Mouse (Mus musculus): Measurements from ENCODE around the gene Thbs1.

Gene Thbs1

DNA sequence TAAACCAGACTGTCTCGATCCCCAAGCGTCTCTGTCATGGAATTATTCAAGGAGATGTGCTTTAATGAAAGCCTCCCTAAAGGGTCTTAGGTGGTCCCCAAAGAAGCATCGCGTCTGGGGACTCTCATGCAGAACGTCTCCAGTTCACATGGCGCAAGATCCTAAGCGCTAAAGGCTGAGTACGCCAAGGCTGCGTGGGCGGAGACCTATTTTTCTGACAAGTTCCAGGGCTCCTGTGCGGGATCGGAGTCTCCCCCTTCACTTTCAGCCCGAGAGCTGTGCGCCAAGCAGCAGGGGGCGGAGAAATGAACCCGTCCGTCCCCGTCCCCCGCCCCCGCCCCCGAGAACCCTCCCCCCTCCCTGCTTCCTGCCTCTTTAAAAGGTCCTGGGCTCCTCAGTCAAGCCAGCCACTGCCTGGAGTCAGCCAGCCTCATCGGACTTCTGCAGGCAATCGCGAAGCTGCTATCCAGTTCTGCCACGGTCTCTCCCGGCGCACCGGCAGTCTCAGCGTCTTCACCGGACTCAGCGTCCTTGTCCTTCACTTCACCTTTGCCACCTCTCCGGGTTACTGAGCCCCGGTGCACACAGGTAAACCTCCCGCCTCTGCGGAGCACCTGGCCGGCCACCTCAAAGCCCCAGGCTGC, at the start of gene Thbs1:
Gene Thbs1, plus strand, starts transcription at position 389 of the 644 bp plus-strand sequence.
- DNase-seq (ENCODE audit: low read depth), result peak; percentile 53

DNA sequence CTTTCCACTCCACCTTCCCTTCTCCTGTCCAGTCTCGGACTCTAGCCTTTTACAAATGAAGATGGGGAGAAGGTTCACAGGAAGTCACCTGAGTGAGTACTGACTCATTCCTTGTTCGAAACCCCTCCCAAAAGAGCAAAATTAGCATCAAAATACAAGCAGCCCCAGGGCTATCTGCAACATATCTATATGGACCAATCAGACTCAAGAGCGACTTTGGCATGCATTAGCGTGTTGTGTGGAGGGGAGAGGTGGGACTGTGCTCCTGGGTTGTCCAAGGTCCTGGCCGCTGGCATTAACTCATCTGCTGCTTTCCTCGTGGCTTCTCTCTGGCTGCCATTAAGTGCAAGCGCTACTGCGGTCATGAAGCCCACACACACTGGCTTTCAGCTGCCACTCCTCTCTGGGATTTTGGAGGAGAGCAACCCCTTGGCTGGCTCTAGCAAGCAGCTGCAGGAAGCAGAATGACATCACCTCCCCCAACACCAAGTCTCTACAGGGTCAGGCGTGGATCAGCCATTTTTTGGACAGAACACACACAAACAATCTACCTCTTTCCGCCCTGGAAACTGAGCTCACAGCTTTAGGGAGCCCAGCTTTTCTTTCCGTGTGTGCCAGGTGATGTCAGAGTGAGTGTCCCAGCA, 47.4 kb upstream of the Thbs1 start:
- no peak for DNase-seq (ENCODE audit: low read depth)

DNA sequence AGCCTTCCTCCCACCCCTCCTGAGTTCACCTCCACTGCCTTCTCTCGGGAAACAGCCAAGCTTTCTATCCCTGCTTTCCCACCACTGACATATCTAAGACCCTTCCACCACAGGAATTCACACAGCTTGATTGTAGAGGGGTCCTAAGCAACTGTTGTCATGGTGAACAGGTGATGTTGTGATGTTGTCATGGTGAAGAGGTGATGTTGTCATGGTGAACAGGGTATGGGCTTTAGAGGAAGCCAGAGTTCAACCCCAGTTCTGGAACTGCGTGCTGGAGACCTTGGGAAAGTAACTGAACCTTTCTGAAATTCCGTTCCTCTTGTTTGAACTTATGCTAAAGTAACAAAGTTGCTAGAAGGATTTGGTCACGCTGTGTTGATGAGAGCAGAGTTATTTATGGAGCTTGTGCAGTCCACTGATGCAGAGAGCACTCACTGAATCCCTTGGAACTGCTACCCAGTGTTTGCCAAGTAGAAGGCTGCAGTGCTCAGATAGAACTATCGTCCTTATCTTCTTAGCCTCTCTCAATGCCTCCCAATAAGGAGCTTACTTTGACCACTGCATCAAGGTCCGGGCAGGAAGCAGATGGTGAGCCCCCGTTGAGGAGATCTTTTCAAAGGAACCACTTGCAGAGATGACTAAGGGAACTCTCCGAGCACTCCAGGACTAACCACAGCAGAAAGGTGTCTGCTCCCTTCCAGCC, 45.5 kb upstream of the Thbs1 start:
- DNase-seq (ENCODE audit: low read depth), result peak; percentile 19

DNA sequence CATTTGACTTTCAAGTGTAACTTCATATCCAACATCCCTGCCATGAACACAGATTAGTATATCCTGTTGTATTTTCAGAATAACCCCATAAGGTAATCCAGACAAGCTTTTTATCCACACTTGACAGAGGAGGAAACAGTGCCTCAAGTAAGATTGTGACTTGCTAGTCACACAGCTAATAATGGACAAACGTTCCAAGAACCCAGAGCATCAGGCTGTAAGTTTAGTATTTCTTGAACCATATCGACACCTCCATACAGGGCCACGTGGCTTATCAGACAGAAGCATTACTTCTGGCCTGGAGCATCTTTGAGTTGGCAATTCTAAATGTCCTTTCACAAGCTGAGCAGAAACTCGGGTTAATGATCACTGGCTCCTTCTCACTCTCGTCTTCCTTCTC, 41.7 kb upstream of the Thbs1 start:
- no peak for DNase-seq (ENCODE audit: low read depth)

DNA sequence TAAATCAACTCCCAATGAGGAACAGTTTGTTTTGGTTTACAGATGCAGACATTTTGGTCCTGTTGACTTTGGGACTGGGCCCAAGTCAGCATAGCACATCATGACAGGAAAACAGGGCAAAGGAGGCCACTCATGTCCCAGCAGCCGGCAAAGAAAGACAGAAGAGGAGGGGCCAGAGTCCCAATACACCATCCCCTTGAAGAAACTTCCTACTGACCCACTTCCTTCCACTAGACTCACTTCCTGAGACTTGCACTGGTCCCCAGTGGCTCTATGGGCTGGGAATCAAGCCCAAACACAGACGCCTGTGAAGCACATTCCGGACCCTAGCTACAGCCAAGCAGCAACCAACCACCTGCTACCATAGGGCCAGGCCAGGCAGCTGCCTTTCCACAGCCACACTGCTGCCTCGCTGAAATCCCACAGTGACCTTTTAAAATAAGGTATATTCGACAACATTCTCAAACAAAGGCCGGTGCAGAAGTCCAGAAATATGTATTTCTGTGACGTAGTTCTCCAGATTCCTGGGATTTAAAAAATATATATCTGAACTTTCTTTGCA, 38.8 kb upstream of the Thbs1 start:
- no peak for DNase-seq (ENCODE audit: low read depth)

DNA sequence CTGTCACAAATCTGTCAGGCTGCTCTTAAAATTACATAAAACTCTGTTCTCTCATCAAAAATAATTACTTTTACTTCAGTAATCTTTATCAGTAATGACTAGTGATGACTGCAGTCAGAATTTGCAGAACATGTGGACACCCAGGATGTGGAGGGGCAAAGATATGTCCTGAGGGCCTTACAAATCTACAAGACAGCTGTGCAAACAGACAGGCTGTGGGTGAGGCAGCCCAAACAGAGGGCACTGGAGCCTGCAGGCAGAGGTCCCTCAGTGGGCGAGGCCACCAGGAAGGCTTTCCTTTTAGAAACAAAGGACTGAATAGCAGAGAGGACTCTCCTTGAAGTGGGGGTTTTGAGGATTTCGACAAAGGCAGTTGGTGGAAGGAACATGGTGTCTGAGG, 37.6 kb upstream of the Thbs1 start:
- DNase-seq (ENCODE audit: low read depth), result no peak

DNA sequence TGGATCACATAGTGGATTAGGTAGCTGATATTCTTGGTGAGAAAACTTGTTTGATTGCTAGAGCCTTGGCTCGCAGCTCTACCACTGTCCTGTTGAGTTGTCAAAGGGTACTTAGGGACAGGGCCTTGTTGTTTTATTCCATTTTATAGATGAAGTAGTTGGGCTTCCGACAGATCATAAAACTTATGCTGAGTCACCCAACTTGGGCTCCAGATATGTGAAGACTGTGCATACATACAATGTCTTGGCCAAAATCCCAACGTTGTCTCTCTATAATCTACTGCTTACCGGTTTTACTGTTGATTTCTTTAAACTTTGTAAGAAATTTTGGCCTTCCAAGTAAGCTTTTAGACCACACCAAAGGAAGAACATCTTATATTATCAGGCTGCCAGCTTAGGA, 36.5 kb upstream of the Thbs1 start:
- DNase-seq (ENCODE audit: low read depth), result no peak

DNA sequence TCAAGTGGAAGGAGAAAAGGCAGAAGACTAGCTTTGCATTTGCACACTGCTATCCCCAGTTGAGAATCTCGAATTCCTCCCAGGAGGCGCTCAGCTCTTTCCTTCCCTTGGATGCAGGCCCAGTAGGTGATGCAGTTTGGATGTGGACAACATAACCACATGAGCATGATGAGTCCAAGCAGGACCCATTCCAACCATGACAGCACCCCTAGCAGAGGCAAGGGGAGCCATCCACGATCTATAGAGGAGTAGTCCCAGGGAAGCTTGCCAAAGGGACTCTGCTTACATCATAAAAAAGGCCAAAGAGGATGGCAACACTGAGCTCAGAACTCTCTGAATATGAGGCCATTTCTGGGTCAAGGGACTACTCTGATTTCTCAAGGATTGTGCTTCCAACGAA, 32.5 kb upstream of the Thbs1 start:
- no peak for DNase-seq (ENCODE audit: low read depth)

DNA sequence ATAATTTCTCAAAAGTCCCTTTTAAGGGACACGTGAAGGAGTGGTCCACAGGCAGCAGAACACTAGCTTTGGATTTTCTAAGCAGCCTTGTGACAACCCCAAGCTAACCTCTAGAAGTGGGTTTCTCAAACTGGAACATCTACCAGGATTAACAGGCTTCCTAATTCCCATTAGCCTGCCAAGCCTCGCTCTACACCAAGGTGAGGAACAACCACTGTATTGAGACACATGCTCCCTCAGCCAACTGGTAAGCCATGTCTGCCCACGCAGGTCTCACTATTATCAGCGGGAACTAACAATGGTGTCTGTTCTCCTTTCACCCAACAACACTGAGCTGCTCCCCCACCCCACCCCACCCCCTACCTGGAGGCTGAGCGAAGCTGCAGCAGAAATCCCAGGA, 30.1 kb upstream of the Thbs1 start:
- DNase-seq (ENCODE audit: low read depth), result no peak

DNA sequence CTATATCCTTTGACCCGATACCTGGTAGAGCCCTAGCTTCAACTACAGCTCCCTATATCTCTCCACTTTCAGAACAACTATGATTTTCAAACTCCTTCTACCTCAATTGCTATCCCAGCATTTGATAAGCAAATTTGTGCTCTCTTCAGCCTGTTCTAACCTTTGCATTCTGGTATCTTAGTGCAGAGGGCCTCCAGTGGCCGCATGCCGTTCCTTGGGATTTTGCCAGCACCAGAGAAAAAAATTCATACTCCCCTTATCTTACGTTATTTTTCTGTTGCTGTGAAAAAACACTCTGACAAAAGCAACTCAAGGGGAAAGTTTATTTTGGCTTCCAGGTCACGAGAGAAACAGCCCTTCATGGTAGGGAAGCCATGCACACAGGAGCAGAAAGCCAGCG, 28.0 kb upstream of the Thbs1 start:
- DNase-seq (ENCODE audit: low read depth), result no peak

DNA sequence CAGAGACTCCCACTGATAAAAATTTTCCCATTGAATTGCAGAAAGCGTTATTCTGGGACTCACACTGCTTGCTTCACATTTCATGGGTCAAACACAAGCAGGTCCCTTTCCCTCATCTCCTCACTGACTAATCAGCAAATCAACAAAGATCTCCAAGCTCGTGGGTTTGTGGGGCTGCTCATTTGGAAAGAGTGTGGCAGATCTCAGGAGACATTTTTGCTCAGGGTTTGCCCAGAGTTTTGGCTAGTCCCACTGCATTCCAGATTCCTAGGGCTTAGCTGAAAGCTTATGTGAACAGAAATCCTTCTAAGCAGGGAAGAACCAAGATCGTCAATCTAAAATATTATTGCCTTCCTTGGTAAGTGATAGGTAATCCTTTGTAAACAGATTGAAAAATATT, 27.0 kb upstream of the Thbs1 start:
- DNase-seq (ENCODE audit: low read depth), result no peak

DNA sequence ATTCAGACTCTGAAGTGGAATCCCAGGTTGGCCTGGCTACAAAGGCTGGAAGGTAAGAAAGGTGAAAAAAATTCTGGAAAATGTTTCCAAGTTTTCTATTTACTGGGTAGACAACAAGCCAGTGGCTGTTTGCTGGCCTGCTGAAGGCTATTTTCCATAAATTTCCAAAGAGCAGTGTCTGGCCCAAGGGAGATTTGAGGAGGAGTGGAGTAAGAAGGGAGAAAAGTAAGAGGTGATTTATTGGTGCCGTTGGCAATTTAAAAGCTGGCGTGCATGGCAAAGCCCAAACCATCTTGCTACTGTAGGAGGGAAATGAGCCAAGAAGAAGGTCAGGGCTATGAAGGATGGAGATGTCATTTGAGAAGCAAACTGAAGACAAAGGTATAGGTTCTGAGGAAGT, 26.0 kb upstream of the Thbs1 start:
- no peak for DNase-seq (ENCODE audit: low read depth)

DNA sequence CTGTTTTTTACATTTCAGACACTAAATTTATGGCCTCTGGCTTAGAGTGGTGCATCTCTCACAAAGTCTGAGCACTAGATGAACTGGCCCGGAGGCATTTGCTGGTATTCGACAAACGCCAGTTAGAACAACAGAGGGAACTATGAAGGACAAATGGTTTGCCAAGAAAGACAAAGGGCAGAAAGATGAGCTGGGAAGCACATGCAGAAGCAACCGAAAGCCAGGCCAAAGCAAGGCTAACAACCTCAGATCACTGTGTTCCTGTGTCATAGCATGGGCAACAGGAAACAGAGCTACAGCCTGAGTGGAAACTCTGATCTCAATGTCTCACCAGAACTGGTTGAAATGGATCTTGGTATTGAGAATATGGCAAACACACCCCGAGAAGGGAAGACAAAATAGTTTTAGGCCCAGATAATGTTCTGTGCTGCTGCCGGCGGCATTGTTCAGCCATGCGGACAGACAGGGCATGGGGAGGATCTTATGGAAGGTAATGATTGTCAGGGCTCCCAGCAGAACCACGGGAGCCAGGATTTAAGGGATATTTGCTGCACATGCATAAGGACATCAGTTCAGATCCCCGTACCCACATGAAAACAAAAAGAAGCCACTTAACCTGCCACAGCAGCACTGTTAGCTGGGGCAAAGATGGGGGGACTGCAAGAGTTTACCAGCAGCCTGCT, 24.5 kb upstream of the Thbs1 start:
- DNase-seq (ENCODE audit: low read depth), result no peak

DNA sequence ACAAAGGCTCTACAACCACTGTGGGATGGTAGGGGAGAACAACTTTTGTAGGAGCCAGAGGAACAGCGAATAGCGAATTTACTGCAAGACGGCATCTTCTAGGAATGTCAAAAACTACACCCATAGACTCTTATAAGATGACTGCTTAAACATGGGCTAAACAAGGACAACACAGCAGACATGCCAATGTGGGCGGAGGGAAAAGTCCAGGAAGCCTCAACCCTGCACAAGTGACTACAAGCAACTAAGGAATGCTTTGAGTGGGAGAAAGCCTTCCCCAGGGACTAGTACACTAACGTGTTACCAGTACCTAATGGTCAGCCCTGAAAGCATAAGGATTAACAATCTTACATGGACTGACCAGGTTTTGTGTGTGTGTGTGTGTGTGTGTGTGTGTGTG, 20.4 kb upstream of the Thbs1 start:
- no peak for DNase-seq (ENCODE audit: low read depth)

DNA sequence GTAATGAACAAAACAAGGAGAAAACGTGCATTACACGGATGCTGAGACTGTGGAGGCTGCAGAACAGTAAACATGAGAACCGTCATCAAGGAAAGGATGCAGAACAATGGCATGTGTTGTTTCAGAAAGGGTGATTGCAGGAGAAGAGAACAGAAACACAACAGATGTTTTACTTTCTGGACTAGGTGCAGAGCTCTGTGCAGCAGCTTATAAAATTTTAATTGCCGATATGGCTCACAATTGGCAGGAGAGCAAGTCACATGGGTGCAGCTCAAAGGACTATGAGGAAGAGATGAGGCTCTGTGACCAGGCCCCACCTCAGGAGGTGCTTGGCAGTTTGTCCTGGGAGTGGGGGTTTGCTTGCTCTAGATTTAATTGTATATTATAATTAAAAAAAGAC, 12.6 kb upstream of the Thbs1 start:
- DNase-seq (ENCODE audit: low read depth), result no peak

DNA sequence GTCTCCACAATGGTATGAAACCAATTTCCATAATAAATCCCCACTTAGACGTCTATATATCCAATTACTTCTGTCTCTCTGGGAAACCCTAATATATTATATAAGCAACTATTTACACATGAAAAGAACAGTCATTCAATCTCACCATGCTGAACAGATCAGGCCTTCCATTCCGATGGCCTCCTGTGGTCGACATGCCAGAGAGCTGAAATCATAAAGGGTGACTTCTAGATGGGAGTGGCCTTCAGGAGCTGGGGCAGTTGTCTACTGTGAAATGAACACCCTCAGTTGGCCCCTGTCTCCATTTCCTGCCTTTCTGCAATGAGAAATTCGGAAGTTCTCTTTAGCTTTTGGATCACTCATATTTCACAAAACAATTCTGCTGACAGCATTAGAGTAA, 9.5 kb upstream of the Thbs1 start:
- no peak for DNase-seq (ENCODE audit: low read depth)

DNA sequence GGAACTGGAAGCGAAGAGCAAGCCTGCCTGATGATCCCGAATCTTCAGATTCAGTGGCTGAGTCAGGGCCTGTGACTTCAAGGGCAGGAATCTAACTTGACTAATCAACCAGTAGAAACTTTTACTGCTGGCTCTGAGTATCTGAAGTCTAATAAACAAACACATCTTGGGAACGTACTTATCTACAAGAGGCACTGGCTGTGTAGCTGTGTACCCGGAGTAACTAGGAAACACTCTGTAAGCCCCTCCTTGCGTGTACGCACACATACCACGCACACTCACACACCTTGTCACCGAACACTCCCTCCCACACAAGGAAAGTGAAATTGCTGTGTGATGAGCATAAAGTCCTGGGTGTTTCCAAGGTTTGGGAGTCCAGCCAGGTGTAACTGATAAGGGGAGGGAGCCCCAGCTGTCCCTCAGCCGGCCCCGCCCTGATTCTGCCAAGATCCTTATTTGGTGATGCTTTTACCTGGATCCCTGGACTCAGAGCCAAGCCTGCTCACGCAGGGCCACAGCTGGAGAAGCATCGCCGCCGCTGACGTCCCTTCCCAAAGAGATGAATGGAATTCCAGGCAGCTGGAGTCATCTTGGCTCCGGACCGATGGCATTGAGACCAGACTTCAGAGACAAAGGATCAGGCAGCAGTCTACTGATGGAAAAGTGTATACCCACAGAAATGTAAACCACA, 1.3 kb upstream of the Thbs1 start:
- no peak for DNase-seq (ENCODE audit: low read depth)

DNA sequence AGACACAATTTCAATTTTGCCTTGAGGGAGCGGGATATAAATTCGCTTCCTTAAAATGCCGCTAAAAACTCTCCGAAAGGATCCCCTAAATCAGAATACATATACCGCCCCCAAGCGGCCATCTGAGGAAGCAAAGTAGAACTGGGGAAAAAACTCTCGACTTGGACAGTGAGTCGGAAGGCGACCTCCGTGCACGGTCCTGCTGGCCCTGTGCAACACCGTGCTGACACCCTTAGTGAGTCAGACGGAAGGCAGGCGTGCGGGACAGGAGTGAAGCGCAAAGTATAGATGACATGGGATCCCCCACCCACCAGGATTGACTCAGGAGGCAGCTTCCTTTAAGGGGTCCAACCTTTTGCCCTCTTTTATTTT, 574 bp upstream of the Thbs1 start:
- peak; percentile 83 for DNase-seq (ENCODE audit: low read depth)

DNA sequence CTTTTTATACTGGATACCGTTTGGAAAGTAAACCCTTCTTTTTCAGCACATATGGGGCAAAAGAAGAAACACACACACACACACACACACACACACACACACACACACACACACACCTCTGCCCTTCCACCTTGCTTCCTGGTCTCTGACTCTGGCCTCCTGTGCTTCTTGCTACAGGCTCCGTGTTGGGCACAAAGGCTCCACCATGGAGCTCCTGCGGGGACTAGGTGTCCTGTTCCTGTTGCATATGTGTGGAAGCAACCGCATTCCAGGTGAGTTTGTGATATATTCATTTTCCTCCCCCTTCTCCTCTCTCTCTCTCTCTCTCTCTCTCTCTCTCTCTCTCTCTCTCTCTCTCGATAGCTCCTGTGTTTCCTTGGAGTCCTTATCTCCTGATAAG, 762 bp downstream of the Thbs1 start:
- no peak for DNase-seq (ENCODE audit: low read depth)

DNA sequence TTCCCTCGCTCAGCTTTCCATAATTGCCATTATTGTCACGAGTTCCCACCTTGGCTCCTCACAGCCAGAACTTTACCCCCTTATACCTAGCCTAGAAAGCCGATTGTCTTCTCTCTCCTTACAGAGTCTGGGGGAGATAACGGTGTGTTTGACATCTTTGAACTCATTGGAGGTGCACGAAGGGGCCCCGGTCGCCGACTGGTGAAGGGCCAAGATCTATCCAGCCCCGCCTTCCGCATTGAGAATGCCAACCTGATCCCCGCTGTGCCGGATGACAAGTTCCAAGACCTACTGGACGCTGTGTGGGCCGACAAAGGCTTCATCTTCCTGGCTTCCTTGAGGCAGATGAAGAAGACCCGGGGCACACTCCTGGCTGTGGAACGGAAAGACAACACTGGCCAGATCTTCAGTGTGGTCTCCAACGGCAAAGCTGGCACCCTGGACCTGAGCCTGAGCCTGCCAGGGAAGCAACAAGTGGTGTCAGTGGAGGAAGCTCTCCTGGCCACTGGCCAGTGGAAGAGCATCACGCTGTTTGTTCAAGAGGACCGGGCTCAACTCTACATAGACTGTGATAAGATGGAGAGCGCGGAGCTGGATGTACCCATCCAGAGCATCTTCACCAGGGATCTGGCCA, 1.3 kb downstream of the Thbs1 start:
- no peak for DNase-seq (ENCODE audit: low read depth)

DNA sequence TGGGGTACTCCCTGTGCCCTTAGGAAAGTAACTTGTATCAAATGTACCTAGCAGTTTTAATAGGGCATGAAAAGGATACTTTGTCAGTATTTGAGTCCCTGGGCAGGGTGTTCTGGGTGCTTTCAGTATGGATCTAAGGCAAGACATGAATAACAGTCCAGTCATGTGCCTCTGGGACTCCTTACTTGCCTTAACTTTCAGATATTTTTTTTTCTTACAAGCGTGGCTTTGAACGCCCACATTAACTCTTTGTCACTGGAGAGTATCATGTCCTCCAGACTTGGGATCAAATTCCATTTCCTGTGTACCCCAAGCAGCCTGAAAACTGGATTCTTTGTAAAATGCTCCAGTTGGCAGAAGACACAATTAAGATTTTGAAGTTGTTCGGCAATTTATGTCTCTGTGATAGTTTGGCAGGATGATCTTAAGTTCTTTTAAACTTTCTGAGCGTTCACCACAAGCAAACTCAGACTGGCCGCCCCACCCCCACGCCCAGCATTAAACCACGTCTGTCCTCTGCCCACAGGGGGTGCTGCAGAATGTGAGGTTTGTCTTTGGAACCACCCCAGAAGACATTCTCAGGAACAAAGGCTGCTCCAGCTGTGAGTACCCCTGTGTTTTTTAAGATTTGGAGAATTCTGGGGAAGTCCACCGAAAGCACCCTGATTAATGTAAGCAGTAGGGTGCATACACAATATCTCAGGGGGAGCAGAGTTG, 2.3 kb downstream of the Thbs1 start:
- no peak for DNase-seq (ENCODE audit: low read depth)

Measured in c-Kit-positive CD71-negative TER-119-negative erythroid progenitor cells, embryonic 14.5 days (primary cell).